Mouse (Mus musculus) ZHBTc4 (cell line): ENCODE data around the gene Lin37.

Experiments
- DNase-seq: peaks from one replicate; pipeline ENCODE4 v3.0.0-alpha.2; 2011; ENCODE audit warnings: low read depth, low spot score

The Lin37 gene

GRCm38 (mm10) chr7:30552102-30553020, 7.3 kb downstream of the Lin37 start, which contains the start of the genes Hspb6 and Proser3:
Gene Hspb6 (plus strand): TSS chr7:30552178.
Gene Proser3 (minus strand): TSS chr7:30552299.
- DNase-seq = peak; percentile 99

GRCm38 (mm10) chr7:30551445-30552101, 8.1 kb downstream of the Lin37 start:
- no peak for DNase-seq

GRCm38 (mm10) chr7:30550603-30551002, 9.0 kb downstream of the Lin37 start:
- no peak for DNase-seq

- DNase-seq = no peak
Measured at GRCm38 (mm10) chr7:30549880-30550279, 9.8 kb downstream of the Lin37 start.

GRCm38 (mm10) chr7:30544327-30544726, 15.3 kb downstream of the Lin37 start:
- no peak for DNase-seq

- DNase-seq = no peak
Measured at GRCm38 (mm10) chr7:30540572-30540971, 19.1 kb downstream of the Lin37 start.

- peak; percentile 96 for DNase-seq
Measured at GRCm38 (mm10) chr7:30534633-30535577, 24.7 kb downstream of the Lin37 start, which contains the start of gene Arhgap33. Gene Arhgap33 (minus strand): TSS chr7:30535060.

- no peak for DNase-seq
Measured at GRCm38 (mm10) chr7:30533941-30534632, 25.6 kb downstream of the Lin37 start.

GRCm38 (mm10) chr7:30532931-30533330, 26.7 kb downstream of the Lin37 start:
- no peak for DNase-seq

GRCm38 (mm10) chr7:30531291-30531815, 28.3 kb downstream of the Lin37 start:
- no peak for DNase-seq

GRCm38 (mm10) chr7:30526981-30527380, 32.7 kb downstream of the Lin37 start:
- DNase-seq = no peak

GRCm38 (mm10) chr7:30526399-30526798, 33.2 kb downstream of the Lin37 start:
- DNase-seq = no peak

- peak; percentile 67 for DNase-seq
Measured at GRCm38 (mm10) chr7:30525954-30526353, 33.7 kb downstream of the Lin37 start.

GRCm38 (mm10) chr7:30524487-30524886, 35.2 kb downstream of the Lin37 start:
- no peak for DNase-seq

GRCm38 (mm10) chr7:30522871-30523270, 36.8 kb downstream of the Lin37 start:
- no peak for DNase-seq

- no peak for DNase-seq
Measured at GRCm38 (mm10) chr7:30520856-30521255, 38.8 kb downstream of the Lin37 start.

- no peak for DNase-seq
Measured at GRCm38 (mm10) chr7:30520396-30520795, 39.2 kb downstream of the Lin37 start.

- peak; percentile 66 for DNase-seq
Measured at GRCm38 (mm10) chr7:30518325-30518724, 41.3 kb downstream of the Lin37 start.

GRCm38 (mm10) chr7:30515003-30515760, 44.5 kb downstream of the Lin37 start:
- peak; percentile 89 for DNase-seq

- DNase-seq = no peak
Measured at GRCm38 (mm10) chr7:30508061-30508460, 51.6 kb downstream of the Lin37 start.
